Mouse (Mus musculus) right cerebral cortex, postnatal 36 days (tissue): ENCODE results near the gene Mrps23.
A peak's percentile ranks its signal among the peaks of the same experiment; 100 is the strongest.
"Not testable (repeated sequence)": the region's sequence is repeated elsewhere in the genome, so short reads cannot be mapped to it uniquely, and the experiment has no call there.

Experiments used
- DNase-seq, 2 experiments: peaks; one replicate each; pipeline ENCODE4 v3.0.0; 2022; ENCODE audit warnings: low spot score in 2 of 2, mixed read lengths in 1 of 2

The Mrps23 gene

DNA sequence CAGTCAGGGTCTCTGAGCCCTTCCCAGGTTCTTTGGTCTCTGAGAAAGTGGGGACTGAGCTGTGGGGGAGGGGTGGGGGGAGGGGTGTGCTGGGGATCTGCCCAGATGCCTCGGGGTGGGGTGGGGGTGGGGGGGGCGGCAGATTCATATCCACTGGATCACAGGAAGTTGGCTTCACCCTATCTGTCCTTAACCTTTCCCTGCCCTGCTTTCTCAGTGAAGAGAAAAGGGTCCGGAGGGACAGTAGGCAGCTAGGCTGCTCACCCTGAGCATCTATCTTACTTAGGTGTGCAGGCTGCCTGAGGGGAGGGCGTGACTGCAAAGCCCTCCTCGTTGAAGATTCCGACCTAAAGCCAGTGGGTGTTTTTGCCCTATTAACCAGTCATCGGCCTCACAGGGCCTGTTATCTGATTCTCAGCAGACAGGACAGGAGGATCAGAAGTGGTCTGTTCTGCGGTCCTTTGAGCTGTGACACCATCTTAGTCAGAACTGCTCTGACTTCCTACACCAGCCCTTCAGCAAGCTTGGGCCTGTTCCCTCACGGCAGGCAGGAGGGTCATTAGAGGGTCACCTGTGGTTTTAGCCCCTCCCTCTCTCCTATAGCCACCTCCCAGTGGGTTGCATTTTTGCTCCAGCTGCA, 30.7 kb upstream of the Mrps23 start:
- no peak for DNase-seq

DNA sequence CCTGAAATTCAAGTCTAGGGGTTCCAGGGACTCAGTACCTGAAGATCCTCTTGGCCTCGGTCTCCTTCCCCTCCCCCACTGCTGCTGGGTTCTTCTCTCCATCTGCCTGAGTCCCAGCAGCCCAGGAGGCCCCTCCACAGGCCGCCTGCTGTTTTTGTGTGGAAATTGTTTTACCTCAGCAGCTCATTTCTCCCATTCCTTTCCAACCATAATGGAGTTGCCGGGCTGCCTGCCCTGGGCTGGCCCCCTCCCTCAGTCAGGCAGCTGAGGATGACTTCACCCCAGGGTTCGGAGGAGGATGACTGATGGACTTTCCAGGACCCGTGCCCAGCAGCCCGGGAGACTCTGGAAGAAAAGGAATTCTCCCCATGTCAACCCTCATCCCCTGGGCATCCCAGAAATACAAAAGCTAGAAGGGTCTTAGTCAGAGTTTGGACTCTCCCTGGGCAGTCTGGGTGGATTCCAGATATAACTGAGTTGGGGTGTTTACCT, 23.7 kb upstream of the Mrps23 start:
- no peak for DNase-seq

DNA sequence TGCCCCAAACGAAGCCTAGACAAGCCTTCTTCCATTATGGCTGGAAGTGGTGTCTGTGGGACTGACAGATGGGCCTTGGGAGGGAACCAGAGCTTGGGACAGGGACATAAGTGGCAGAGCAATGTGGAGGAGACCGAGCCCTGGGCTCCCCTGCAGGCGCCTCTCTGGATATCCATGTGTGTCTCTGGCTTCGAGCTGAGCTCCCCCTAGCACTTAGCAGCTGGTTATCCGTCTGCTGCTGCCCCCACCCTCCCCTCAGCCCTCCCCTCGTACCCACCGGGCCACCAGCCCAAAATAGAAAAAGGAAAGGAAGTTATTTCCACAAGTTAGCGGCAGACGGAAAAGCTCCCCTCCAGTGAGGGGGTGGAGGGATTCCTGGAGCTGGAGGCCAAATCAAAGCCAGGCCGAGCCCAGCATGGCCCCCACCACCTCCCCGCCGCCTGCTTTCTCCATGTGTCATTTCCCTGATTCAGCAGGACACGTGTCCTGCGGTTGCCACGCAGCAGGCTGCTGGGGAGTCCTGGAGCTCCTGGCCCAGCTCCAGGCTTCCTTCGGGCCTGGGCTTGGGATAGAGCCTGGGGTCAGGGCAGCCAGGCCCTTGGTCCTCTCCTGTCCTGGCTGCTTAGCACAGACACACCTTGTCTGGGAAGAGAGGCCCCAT, 23.1 kb upstream of the Mrps23 start:
- DNase-seq, result peak in 1 of 2 experiments; percentile 33

DNA sequence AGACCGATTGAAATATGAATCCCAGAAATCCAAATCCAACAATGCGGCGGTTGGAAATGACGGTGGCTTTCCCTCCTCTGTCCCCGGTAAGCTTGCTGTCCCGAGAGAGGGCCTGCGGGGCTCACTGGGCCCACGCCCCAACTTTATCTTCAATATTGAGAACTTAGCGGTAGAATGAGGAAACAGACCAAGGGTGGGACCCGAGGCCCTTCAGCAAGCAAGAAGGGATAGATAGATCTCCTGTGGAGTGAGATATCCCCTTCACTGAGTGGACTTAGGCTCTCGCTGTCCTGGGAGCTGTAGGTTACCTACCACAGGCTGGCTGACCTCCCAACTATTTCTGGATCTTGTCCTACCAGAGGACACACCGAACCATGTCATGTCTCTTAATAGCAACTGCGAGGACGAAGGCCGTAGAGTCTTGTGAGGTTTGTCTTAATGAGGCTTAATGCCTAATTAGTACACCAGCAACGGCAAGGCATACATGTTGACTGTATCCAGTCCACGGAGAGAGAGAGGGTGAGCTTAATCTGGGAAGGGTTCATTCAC, 19.5 kb upstream of the Mrps23 start:
- DNase-seq, result no peak

DNA sequence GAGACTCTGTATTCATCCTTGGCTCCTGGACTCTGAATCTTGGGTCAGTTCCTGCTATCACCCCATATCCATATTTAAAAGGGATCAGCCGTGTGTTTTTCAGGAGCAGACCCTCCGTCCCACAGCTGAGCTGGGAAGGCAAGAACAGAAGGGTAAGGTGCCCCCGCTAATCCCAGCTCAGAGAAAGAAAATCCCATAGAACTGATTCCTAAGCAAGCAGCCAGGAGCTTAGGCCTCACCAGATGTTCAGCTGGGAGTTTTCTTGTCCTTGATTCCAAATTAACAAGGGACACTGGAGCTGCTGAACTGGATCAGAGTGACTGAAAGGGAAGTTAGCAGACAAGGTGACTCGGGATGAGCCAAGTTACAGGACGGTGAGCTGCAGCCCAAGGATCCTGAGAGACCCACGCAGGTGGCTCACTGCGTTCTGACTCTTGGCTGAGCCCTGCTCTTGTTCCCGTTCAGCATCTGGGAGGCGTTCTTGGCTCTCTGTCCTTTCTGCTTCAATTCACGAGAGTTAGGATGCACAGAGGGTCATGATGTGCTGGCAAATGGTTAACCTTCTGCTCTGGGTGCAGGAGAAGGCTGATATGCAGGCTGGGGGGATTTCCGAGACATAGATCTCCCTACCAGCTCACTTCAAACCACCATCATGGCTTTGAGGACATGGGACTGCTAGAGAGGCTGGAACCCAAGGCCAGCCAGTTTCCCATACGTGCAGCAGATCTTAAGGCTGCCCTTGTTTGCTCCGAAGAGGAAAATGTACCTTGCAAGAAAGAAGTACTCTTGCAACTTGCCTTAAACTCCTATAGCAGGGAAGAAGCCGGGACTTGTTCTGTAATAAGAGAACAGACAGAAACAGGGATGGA, 17.9 kb upstream of the Mrps23 start:
- DNase-seq, result no peak

DNA sequence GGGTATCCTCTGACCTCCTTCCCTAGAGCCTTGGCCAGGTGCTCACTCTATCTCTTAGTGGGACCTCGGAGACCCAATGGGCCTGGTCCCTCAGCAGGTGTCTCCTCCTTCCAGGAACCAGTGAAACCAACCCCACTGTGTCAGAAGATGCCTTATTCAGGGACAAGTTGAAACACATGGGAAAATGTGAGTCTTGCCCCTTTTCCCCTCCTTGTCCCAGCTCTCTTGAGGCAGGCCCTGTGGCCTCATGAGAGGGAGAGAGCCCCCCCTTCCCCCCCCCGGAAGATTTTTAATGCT, 17.3 kb upstream of the Mrps23 start:
- no peak for DNase-seq

DNA sequence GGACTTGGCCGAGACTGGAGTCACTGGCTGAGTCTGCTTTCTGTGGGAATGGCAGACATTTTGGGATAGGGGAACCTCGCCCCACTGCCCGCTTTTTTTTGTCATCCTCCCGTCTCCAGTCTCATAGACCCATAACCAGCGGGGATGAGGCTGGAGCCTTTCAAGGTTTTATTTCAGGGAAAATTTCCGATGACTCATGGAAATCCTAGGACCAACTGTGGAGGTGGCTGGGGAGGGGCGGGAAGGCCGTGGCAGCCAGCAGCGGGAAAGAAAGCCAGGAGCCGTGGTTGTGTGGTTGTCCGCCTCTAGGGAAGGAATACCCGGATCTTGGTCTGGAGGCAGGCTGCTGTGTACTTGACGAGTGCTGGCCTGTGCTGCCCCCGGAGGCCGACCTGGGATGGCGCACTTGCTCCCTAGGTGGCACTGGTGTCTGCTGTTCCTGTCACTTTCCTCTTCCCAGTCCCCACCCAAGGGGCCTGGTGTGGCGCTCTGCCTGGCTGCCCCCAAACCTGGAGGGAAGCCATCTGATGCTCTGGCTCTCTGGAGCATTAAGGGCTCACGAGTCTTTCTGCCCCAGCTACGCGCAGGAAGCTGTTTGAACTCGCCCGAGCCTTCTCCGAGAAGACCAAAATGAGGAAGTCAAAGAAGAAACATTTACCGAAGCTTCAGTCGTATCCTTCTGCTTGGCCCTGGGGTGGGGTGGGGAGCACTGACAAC, 16.6 kb upstream of the Mrps23 start:
- peak; percentile 72 to 81 for DNase-seq

DNA sequence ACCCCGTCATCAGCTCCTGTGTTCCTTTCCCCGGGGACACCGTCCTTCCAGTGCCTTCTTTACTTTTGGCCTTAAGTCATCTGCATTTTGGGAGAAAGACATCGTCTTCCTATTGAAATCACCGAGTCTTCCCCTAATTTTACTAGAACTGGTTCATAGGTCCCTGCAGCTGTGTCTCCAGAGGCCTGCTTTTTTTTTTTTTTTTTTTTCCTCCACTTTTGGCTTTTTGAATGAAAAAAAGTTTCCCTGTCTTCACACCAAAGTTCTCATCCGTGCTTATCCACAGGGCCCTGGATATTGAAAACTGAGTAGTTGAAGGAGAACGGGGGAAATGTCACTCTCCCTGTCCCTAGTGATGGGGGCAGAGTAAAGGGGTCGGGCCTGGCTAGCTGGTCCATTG, 16.0 kb upstream of the Mrps23 start:
- DNase-seq, result no peak

DNA sequence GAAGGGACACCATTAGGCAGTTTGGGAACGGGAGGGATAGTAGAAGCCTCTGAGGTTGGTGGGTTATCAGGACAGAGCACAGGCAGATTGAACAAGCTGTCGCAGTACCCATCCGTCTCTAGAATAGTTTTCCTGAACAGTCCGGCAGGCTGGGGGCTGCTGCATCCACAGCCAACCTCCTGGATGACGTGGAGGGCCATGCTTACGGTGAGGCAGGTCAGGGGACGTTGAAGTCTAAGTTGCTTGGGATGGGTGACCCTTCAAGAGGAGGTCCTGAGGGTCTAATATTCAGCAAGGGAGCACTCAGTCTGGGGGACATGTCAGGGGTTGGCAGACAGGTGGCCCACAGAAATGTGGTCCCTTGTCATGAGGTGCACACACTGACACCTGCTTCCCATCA, 15.6 kb upstream of the Mrps23 start:
- DNase-seq, result no peak

DNA sequence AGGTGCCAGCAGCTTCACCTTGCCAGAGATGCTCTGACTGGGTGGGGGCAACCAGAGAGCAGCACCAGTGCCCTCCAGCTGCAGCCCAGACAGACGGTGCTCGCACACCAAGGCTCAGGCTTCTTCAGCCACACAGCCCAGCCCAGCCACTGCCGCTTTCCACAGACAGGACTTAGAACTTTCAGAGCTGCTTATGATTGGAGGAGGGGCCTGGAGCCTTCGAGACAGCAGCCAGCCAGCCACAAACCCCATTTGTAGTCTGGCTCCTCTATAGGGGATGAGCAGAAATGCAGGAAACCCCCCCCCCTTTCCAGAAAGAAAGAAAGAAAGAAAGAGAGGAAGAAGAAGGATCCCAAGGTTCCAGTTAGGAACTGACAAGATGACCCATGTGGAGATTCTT, 11.6 kb upstream of the Mrps23 start:
- DNase-seq, result no peak

DNA sequence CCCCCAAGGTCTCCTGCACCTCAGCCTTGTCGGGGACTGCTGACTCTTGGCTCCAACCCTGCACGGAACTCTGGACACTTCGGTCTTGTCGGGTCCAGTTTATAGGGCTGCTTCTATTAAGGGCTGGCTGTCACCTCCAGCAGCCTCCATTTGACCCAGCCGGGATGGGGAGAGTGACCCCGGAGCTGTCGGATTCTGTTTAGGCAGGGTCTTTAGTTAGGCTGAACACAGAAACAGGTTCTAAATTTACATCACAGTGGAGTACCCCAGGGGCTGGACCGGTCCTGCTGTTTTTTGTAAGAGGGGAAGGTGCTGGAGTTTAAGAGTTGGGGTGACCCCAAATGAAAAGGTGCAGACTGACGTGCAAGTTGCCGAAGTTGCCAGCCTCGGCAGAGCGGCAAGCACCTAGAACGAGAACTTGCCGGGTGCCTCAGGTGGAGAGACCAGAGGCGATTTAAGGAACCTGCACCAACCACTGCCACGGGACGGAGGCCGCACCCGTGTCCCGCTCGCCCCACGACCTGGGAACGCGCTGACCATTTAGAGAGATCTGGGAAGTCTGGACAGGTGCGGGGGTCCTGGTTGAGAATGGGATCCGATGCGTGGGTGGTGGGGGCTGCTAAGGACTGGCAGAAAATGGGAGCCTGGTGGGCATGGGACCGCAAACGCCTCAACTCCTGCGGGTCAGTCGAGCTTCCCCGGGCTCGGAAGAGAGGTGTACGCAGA, 10.9 kb upstream of the Mrps23 start:
- no peak for DNase-seq

DNA sequence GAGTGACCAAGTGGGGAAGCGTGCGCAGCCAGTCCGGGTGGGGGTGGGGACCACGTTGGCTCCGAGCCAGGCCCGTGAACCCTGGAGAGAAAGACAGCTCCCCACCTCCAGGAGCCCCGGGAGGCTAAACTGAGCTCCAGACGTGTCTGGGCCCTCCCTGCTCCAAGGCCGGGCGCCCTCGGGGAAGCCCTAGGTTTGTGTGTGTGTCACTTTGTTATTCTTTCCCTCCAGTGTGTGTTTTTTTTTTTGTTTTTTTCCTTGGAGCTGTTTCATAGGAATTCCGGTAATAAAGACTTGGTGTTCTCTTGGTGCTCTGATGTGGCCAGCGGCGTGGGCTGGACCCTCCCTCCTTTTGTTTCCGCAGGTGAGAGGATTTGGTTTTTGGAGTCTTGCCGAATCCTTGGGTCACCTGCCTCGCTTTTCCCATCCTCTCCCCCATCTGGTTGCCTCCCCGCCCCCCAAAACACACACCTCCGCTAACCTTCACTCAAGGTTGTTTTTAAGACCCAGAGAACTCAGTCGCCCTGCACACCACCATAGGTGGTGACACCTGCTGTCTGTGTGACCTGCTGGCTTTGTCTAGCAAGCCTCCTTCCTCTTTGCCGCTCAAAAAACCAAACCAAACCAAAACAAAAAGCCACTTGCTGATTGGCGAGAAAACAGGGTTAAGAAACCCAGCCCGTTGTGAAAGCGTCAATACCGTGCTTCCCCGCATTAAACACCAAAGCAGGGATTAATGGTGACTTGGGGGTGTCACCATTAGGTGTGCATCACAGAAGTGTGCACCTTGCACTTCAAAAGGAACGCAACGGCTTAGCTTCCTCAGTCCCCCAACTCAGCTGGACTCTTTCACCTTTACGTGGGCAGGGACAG, 10.1 kb upstream of the Mrps23 start:
- DNase-seq, result no peak

DNA sequence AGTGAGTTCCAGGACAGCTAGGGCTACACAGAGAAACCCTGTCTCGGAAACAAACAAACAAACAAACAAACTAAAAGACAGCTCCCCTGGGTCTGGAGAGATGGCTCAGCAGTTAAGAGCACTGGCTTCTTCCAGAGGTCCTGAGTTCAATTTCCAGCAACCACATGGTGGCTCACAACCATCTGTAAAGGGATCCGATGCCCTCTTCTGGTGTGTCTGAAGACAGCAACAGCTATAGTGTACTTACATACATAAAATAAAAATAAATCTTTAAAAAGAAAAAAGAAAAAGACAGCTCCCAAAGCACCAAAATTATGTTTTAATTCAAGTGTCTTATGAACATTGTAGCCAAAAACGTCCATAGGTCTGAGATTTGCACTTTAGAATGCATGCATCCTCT, 8.5 kb upstream of the Mrps23 start:
- DNase-seq, result not testable (repeated sequence)

DNA sequence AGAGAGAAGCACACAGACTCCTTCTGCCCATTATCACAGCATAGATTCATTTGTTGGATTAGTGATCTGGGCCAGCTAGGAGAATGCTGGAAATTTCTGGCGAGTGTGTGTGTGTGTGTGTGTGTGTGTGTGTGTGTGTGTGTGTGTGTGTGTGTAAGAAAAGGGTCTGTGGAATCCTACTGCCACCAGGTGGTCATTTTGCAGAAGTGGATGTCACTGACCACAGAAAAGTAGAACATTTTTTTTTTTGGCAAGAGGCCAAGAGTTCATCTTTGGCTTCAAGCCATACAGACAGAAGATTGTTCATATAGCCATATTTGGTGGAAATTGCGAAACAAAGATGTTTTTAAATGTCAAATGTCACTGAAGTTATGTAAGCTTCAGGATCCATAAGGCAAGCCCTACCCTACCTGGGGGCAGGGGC, 7.0 kb upstream of the Mrps23 start:
- DNase-seq, result peak in 1 of 2 experiments; percentile 26

DNA sequence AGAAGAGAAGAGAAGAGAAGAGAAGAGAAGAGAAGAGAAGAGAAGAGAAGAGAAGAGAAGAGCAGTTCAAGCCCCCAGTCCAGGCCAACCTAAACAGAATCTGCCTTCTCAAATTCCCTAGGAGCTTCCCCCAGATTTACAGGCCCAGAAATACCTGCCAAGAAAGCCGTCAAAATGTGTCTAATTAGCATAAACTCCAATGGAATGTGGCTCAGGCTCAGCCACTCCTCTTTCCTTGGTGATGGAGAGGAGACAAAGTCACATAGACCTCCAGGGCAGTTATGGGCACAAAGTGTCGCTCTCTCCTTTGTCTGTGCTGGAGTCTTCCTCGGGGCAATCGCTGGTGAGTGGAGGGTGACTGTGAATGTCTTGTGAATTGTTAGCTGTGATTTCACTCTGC, 6.0 kb upstream of the Mrps23 start:
- DNase-seq, result no peak

DNA sequence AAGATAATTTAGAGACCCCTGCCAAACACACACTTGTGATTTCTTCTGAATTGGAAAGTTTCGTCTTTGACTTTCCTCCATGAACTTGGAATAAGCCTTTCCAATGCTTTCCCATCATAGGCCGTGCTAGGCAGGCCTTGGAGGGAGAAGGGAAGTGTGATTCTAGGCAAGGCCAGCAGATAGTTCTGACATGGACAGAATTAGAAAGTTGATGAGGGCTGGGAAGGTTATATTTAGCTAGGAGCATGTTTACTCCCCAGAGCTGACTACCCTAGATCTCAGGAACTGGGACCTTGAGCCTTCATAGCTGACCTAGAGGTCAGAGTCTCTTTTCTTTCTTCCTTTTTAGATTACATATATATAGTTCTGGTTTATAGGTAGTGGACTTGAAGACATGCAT, 3.0 kb upstream of the Mrps23 start:
- no peak for DNase-seq

DNA sequence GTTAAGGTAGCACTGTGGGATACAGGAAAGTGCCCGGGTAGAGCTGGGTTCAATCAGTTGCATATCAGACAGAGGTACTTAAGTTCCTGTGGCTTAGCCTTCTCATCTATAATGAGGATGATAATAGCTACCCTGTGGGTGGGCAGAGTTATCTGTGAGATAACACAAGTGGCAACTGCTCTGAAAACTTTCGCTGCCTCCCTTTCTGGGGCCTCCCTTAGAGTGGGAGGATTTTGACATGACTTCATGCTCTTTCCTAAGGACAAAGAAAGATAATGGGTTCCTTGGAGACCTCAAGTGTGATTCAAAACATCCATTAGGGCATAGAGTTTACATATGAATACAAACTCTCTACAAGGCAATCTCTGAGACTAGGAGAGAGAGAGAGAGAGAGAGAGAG, 2.1 kb upstream of the Mrps23 start:
- DNase-seq, result no peak

DNA sequence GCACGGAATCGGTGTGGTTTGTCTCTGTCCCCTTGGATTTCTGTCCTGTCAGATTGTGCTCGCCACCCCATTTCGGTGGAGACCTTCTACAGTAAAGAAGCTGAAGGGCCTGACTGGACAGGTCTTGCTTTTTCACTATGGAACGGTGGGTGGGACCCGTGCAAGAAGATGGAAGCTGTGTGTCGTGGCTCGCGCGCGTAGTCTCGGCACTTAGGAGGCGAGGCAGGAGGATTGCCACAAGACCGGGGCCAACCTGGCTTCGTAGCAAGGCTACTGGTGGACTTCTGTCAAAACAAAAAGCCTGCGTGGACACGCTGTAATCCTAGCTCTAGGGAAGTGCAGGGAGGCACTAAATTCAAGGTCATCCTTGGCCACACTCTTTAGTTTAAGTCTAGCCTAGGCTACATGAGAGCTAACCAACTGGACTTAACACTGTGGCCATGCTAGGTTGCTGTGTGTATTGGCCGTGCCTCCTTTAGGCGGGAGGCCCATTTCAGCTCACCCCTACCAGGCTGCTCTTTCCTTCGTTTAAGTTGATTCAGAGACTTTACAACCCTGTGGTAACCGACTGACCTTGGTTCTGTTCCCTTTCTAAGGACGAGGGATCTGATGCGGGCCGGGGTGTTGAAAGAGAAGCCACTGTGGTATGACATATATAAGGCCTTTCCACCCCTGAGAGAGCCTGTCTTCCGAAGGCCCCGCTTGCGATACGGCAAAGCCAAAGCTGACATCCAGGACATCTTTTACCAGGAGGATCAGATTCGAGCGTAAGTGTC, 593 bp downstream of the Mrps23 start:
- no peak for DNase-seq

DNA sequence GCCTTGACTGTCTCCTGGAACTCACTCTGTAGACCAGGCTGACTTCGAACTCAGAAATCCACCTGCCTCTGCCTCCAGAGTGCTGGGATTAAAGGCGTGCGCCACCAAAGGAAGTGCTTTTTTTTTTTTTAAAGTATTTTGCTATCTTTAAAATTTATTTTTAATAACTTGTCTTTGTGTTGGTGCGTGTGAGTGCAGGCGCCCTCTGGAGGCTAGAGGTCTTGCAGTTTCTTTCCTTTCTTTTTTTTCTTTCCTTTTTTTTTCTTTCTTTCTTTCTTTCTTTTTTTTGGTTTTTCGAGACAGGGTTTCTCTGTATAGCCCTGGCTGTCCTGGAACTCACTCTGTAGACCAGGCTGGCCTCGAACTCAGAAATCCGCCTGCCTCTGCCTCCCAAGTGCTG, 2.4 kb downstream of the Mrps23 start:
- not testable (repeated sequence) for DNase-seq
